Mouse (Mus musculus): ENCODE results near the gene Atxn1. TPM values are rescaled to one million over a fixed set of nuclear protein-coding genes. Genes with fewer than 3 reads are reported as not detected.

Gene Atxn1
- polyA plus RNA-seq, 1 experiment, result 2.5 TPM

GRCm38 (mm10) chr13:45748691-45749090, 216.1 kb downstream of the Atxn1 start:
- Histone ChIP-seq H3ac (ENCODE audit: control insufficient read depth, insufficient read length) (no peak overlapping the region), H3K27me3 (ENCODE audit: control insufficient read depth, insufficient read depth, insufficient read length) (no peaks in the 10 kb centered on the region), H3K79me2 (ENCODE audit: control insufficient read depth, insufficient read depth) (no peaks in the 10 kb centered on the region), H3K36me3 (ENCODE audit: control insufficient read depth, insufficient read depth) (no peaks in the 10 kb centered on the region), H3K4me2 (ENCODE audit: low read depth) (peak overlapping the region; percentile 84), H3K4me3 (no peak overlapping the region)
- TF ChIP-seq TCF3 (IDR thresholded peaks at IDR 0.05; ENCODE audit: insufficient read length, low read depth) (no peak), POLR2AphosphoS2 (IDR thresholded peaks at IDR 0.05; ENCODE audit: insufficient read length, low read depth) (peak; percentile 14)

- Histone ChIP-seq H3ac (ENCODE audit: control insufficient read depth, insufficient read length) (no peak overlapping the region), H3K79me2 (ENCODE audit: control insufficient read depth, insufficient read depth) (no peaks in the 10 kb centered on the region), H3K4me2 (ENCODE audit: low read depth) (no peak overlapping the region), H3K36me3 (ENCODE audit: control insufficient read depth, insufficient read depth) (no peaks in the 10 kb centered on the region), H3K4me3 (no peak overlapping the region), H3K27me3 (ENCODE audit: control insufficient read depth, insufficient read depth, insufficient read length) (no peaks in the 10 kb centered on the region)
- TF ChIP-seq CEBPB (IDR thresholded peaks at IDR 0.05; ENCODE audit: insufficient read depth, poor library complexity, severe bottlenecking), result no peak
- TF ChIP-seq USF1 (IDR thresholded peaks at IDR 0.05; ENCODE audit: low read depth), result no peak
- no peak for TF ChIP-seq E2F4 (IDR thresholded peaks at IDR 0.05; ENCODE audit: insufficient read depth)
- no peak for TF ChIP-seq POLR2AphosphoS2 (IDR thresholded peaks at IDR 0.05; ENCODE audit: insufficient read length, low read depth)
- no peak for TF ChIP-seq TCF3 (IDR thresholded peaks at IDR 0.05; ENCODE audit: insufficient read length, low read depth)
- no peak for TF ChIP-seq MYOD1 (IDR thresholded peaks at IDR 0.05; ENCODE audit: control insufficient read depth in 1 of 3, insufficient read length in 2 of 3, low read depth in 2 of 3)
- TF ChIP-seq MYOG (IDR thresholded peaks at IDR 0.05; ENCODE audit: control insufficient read depth in 1 of 3, insufficient read depth in 1 of 3, insufficient read length in 2 of 3, low read depth in 2 of 3), result no peak
- no peak for TF ChIP-seq REST (IDR thresholded peaks at IDR 0.05; ENCODE audit: insufficient read depth, insufficient read length)
- no peak for TF ChIP-seq TCF12 (IDR thresholded peaks at IDR 0.05; ENCODE audit: insufficient read depth, poor library complexity, severe bottlenecking)
- TF ChIP-seq SRF (IDR thresholded peaks at IDR 0.05; ENCODE audit: control insufficient read depth, insufficient read length, low read depth), result no peak
Observed at GRCm38 (mm10) chr13:45745851-45746773, 218.7 kb downstream of the Atxn1 start.

DNA sequence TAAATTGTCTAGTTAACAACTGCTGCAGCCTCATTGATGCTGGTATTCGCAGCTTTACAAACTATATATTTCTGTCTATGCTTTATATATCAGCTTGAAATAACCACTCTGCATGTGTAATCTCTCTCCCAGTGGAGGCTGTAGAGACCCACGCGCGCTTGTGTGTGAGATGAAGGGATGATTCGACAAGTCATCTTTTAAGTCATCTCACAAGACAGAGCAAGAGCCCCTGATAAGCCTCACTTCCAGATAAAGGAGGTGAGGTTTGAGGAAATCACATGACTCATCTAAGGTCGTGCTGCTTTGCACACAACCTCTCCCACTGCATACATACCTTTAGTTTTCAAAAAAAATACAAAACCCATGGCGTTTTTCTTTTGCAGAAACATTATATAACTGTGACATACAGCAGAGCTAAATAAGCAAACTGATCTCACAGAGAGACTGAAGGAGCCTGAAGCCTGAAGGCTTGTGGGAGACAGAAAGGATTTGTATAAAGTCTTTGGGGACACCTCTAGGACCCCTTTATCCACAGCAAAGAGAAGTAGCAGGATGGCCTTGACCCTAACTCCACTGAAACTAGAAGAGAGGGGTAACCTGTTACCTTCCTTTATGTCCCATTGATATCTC, 219.9 kb downstream of the Atxn1 start:
- H3ac ChIP-seq (ENCODE audit: control insufficient read depth, insufficient read length), result no peak overlapping the region
- no peak overlapping the region for H3K4me3 ChIP-seq
- TF ChIP-seq POLR2AphosphoS2 (IDR thresholded peaks at IDR 0.05; ENCODE audit: insufficient read length, low read depth) (no peak), USF1 (IDR thresholded peaks at IDR 0.05; ENCODE audit: low read depth) (no peak), REST (IDR thresholded peaks at IDR 0.05; ENCODE audit: insufficient read depth, insufficient read length) (no peak), TCF12 (IDR thresholded peaks at IDR 0.05; ENCODE audit: insufficient read depth, poor library complexity, severe bottlenecking) (no peak), CEBPB (IDR thresholded peaks at IDR 0.05; ENCODE audit: insufficient read depth, poor library complexity, severe bottlenecking) (no peak), MYOD1 (IDR thresholded peaks at IDR 0.05; ENCODE audit: control insufficient read depth in 1 of 3, insufficient read length in 2 of 3, low read depth in 2 of 3) (no peak), SRF (IDR thresholded peaks at IDR 0.05; ENCODE audit: control insufficient read depth, insufficient read length, low read depth) (no peak)
- no peaks in the 10 kb centered on the region for H3K27me3 ChIP-seq (ENCODE audit: control insufficient read depth, insufficient read depth, insufficient read length)
- H3K4me2 ChIP-seq (ENCODE audit: low read depth), result no peak overlapping the region
- H3K36me3 ChIP-seq (ENCODE audit: control insufficient read depth, insufficient read depth), result no peaks in the 10 kb centered on the region
- H3K79me2 ChIP-seq (ENCODE audit: control insufficient read depth, insufficient read depth), result no peaks in the 10 kb centered on the region

DNA sequence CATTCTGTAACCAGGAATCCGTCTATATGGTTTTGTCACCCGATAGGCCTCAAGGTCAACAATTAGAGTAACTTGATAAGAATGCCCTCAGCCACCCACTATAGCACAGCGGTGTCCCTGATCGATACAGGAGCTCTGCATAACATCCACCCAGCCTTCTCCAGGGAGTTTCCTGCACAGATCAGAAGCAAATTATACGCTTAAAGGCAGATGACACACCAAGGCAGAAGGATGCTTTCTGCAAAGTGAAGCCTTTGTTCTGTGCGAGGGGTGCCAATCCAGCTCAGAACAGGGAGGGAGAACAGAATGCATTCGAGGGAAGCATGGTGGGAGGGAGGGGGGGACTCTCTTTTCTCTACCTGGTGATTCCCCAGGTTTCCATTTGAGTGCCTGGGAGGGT, 221.0 kb downstream of the Atxn1 start:
- Histone ChIP-seq H3K36me3 (ENCODE audit: control insufficient read depth, insufficient read depth) (no peaks in the 10 kb centered on the region), H3K4me3 (no peak overlapping the region), H3K27me3 (ENCODE audit: control insufficient read depth, insufficient read depth, insufficient read length) (no peaks in the 10 kb centered on the region), H3K79me2 (ENCODE audit: control insufficient read depth, insufficient read depth) (no peaks in the 10 kb centered on the region), H3K4me2 (ENCODE audit: low read depth) (no peak overlapping the region), H3ac (ENCODE audit: control insufficient read depth, insufficient read length) (no peak overlapping the region)
- TF ChIP-seq TCF3 (IDR thresholded peaks at IDR 0.05; ENCODE audit: insufficient read length, low read depth) (no peak), MAX (IDR thresholded peaks at IDR 0.05; ENCODE audit: low read depth) (no peak), MYOG (IDR thresholded peaks at IDR 0.05; ENCODE audit: control insufficient read depth in 1 of 3, insufficient read depth in 1 of 3, insufficient read length in 2 of 3, low read depth in 2 of 3) (no peak), USF1 (IDR thresholded peaks at IDR 0.05; ENCODE audit: low read depth) (no peak), POLR2AphosphoS2 (IDR thresholded peaks at IDR 0.05; ENCODE audit: insufficient read length, low read depth) (no peak)

DNA sequence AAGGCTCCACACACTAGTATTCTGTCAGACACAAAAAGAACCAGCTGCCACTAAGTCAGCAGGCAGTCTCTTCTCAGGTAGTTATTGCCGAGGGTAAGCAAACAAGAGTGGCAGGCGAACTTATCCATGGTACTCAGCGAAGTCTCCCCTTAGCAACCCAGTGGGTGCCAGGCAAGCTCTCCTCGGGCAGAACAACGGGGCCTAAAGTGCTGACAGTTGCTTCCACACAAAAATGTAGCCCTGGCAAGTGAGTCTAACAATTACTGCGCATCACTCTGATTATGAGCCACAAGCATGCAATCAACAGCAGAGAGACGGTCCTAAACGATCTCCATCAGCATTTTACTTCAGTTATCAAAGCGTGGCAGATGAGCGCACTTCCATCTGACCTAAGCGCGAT, 224.4 kb downstream of the Atxn1 start:
- Histone ChIP-seq H3K36me3 (ENCODE audit: control insufficient read depth, insufficient read depth) (no peaks in the 10 kb centered on the region), H3ac (ENCODE audit: control insufficient read depth, insufficient read length) (no peak overlapping the region), H3K27me3 (ENCODE audit: control insufficient read depth, insufficient read depth, insufficient read length) (no peaks in the 10 kb centered on the region), H3K79me2 (ENCODE audit: control insufficient read depth, insufficient read depth) (no peaks in the 10 kb centered on the region), H3K4me3 (no peak overlapping the region), H3K4me2 (ENCODE audit: low read depth) (no peak overlapping the region)
- TF ChIP-seq REST (IDR thresholded peaks at IDR 0.05; ENCODE audit: insufficient read depth, insufficient read length) (no peak), POLR2A (IDR thresholded peaks at IDR 0.05; ENCODE audit: insufficient read length, low read depth) (no peak)

All from myocyte (in vitro differentiated cells).